Mouse (Mus musculus): ENCODE results near the gene Abca7.

GRCm38 (mm10) chr10:79997819-79998218 lies 1.5 kb downstream of the Abca7 start:
- TF ChIP-seq CTCF (IDR thresholded peaks at IDR 0.05; ENCODE audit: low read depth, low read length) (no peak), GATA1 (IDR thresholded peaks at IDR 0.05; ENCODE audit: borderline replicate concordance, low read length) (no peak), GATA2 (IDR thresholded peaks at IDR 0.05; ENCODE audit: borderline replicate concordance, low read depth, low read length) (no peak), TAL1 (conservative IDR thresholded peaks at IDR 0.05; ENCODE audit: low read depth, low read length) (no peak), POLR2AphosphoS5 (IDR thresholded peaks at IDR 0.05; ENCODE audit: insufficient replicate concordance, low read depth, low read length) (no peak)

Measured in G1E (cell line).